Mouse (Mus musculus) hindbrain, embryonic 11.5 days (tissue): Measurements from ENCODE around the gene Btbd35f8. TPM values are rescaled to one million over a fixed set of nuclear protein-coding genes. Genes with fewer than 3 reads are reported as not detected.
"Not testable (repeated sequence)": the region's sequence is repeated elsewhere in the genome, so short reads cannot be mapped to it uniquely, and the experiment has no call there.

ENCODE experiments used
- ATAC-seq: fragments of 200-750 bp; cut with Nextera tagmentation; 2 replicates; pipeline ENCODE4 v1.8.0; 2017; ENCODE audit warnings: mild to moderate bottlenecking, moderate TSS enrichment, moderate library complexity; ENCODE audit not compliant: low FRiP score
- DNase-seq: peaks from one replicate; pipeline ENCODE4 v3.0.0-alpha.2; 2015; ENCODE audit warnings: low spot score
- H3K27ac ChIP-seq: fragments of 300-500 bp; sonication (generic); 2 replicates; pipeline ENCODE4 v1.5.1; 2014; ENCODE audit warnings: mild to moderate bottlenecking, low read depth, low read length
- H3K27me3 ChIP-seq: fragments of 300-500 bp; sonication (generic); 2 replicates; pipeline ENCODE4 v1.6.1; 2014; ENCODE audit warnings: mild to moderate bottlenecking, low read length, moderate library complexity, mixed read lengths; ENCODE audit not compliant: control insufficient read depth, insufficient read depth
- H3K36me3 ChIP-seq: fragments of 300-500 bp; sonication (generic); 2 replicates; pipeline ENCODE4 v1.6.1; 2014; ENCODE audit warnings: mild to moderate bottlenecking, low read length, moderate library complexity, mixed read lengths; ENCODE audit not compliant: control insufficient read depth, insufficient read depth
- H3K4me1 ChIP-seq: fragments of 300-500 bp; sonication (generic); replicated peaks from 2 replicates; pipeline ENCODE4 v1.6.1; 2014; ENCODE audit warnings: low read length, mixed read lengths; ENCODE audit not compliant: control insufficient read depth, insufficient read depth
- H3K4me2 ChIP-seq: fragments of 300-500 bp; sonication (generic); replicated peaks from 2 replicates; pipeline ENCODE4 v1.6.1; 2014; ENCODE audit warnings: mild to moderate bottlenecking, low read depth, low read length
- H3K4me3 ChIP-seq: fragments of 300-500 bp; sonication (generic); 2 replicates; pipeline ENCODE4 v1.5.1; 2014; ENCODE audit warnings: low read depth, low read length
- H3K9ac ChIP-seq: fragments of 300-500 bp; sonication (generic); 2 replicates; pipeline ENCODE4 v1.6.1; 2014; ENCODE audit warnings: low read depth, low read length
- H3K9me3 ChIP-seq: fragments of 300-500 bp; sonication (generic); 2 replicates; pipeline ENCODE4 v1.6.1; 2016; ENCODE audit warnings: low read length; ENCODE audit not compliant: control insufficient read depth
- WGBS: fragments of 180-500 bp; shearing (Covaris S2); extraction: QIAGEN DNeasy Blood & Tissue Kit; methylation state at CpG from one replicate; pipeline ENCODE4 v1.1.7; 2014; 5-methylcytosine and 5-hydroxymethylcytosine counted together
- polyA plus RNA-seq: library from polyadenylated mRNA; unstranded; fragments of >200 nt; fragmentation: Nextera tagmentation; extraction: Ambion mirVana; gene quantifications from 2 replicates; pipeline ENCODE4 v1.2.1, GENCODE M21; 2014

The Btbd35f8 gene
- polyA plus RNA-seq = not detected in 2 replicates

GRCm38 (mm10) chrX:34450224-34450623 lies at the start of gene Btbd35f8:
Btbd35f8 (plus strand) TSS chrX:34450524.
- not testable (repeated sequence) for H3K4me1 ChIP-seq, H3K4me2 ChIP-seq, H3K9ac ChIP-seq, H3K27me3 ChIP-seq, H3K36me3 ChIP-seq, DNase-seq, H3K9me3 ChIP-seq, ATAC-seq, H3K27ac ChIP-seq, H3K4me3 ChIP-seq
- no CpG with 5 or more reads among the region's 3 CpGs for WGBS

Other genes with a start within 250 kb of the Btbd35f8 start
- gene Spin2g, start 211.8 kb upstream of the Btbd35f8 start, polyA plus RNA-seq = not detected in 2 replicates